Mouse (Mus musculus) kidney, adult 18-20 months (tissue): ENCODE measurements at regions not wholly inside any gene's neighbourhood (a gene's known extent, or its start where the extent isn't known, plus 50 kb on each side); places are given as distances from the start of the nearest gene placed in this dataset.

Experiments used
- DNase-seq: peaks from one replicate; pipeline ENCODE4 v3.0.0; 2021

DNA sequence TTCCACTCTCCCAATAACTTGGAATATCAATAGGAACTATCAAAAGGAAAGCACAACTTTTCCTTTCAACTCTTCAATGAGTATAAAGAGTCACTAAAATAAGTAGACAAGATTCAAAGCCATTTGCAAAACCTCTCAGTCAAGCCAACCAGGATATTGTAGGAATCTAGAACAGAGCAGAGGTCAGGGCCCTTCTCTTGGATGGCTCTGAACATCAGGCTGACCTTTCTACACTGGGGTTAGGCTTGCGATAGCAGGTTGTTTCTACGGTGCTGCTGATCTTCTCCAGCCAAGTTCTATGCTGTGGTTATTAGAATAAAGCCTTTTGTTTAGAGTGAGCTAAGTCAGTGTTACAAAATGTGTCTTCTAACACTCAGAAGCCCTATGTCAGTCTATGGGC, 658.6 kb downstream of the Ofcc1 start:
- DNase-seq, result no peak

DNA sequence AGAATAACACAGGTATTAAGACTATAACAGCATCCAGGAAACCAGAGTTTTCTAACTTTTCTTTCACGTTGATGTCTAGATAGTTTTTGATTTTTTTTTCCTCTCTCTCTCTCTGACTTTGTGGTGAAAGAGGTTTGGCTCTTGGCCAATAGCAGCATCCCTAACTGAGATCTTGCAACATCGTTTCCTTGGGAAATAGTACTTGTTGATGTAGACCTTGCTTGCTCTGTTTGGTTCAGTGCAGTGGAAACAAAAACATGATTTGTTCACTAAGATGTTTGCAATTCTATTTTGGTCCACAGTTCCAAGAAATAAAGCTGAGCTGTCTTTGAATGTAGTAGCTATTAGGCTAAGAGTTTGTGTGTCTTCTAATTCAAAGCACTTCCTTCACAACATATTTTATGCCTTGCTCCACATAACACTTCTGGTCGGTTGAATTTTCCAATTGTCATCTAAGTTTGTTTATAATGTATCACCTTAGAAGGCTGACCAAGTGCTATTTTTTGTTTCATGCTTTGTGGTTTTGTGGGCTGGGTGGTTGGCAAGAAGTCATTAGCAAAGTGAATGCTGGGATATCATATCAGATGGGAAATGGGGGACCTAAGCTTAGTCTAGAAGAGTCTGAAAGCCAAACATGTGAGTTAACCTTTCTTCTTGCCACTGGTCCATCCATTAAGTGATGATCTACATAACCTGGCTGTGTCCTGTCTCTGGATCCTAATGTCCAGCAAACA, 669.8 kb downstream of the Ofcc1 start:
- DNase-seq, result no peak

DNA sequence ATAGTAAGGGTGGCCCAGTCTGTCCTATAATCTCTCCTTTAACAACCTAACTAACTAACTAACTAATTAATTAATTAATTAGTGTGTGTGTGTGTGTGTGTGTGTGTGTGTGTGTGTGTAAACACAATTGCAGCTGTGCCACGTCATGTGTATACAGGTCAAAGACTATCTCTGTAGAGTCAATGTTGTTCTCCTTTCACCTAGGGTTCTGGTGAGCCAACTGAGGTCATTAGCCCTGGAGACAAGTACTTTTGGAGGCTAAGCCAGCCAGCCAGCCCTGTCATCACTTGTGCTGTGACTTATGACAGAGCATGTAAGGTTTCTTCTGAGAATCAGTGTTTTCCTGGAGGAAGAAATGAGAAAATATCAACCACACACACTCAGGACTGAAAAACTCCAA, 696.7 kb downstream of the Ofcc1 start:
- no peak for DNase-seq

DNA sequence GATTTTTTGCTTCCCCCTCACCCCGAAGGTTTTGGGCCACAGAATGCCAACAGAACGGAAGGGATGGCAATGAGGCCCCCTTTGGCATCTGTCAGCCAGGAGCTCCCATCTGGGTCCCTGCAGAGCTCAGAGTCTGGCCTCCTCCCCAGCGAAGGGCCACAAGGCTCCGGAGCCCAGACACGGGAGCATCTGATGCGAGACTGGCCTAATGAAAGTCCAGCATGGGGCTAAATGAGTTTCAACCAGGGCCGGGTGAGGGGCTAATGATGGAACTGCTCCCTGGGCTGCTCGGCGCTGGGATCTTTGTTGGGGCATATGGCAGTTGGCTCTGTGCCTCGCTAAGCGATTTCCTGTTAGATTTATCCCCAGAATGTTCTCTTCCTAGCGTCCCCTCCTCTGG, 688.8 kb upstream of the Slc35b3 start:
- DNase-seq, result no peak

DNA sequence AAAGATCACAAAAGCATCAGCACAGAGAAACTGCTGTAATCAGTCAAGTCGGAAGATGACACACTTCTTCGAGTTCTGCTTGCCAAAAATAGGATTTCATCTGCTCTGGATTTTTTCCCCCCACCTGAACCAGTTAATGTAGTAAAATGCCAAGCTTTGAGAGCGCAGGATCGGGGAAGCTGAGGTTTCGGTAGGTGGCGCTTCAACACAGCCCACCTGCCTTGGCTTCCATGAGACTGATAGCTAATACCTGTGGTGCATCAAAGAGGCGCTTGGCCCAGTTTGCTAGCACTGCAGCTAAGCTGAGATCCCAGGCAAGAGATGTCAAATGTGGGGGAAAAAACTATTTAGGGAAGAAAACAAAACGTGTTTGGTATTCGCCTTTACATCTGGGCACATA, 686.7 kb upstream of the Slc35b3 start:
- DNase-seq, result peak; percentile 40

DNA sequence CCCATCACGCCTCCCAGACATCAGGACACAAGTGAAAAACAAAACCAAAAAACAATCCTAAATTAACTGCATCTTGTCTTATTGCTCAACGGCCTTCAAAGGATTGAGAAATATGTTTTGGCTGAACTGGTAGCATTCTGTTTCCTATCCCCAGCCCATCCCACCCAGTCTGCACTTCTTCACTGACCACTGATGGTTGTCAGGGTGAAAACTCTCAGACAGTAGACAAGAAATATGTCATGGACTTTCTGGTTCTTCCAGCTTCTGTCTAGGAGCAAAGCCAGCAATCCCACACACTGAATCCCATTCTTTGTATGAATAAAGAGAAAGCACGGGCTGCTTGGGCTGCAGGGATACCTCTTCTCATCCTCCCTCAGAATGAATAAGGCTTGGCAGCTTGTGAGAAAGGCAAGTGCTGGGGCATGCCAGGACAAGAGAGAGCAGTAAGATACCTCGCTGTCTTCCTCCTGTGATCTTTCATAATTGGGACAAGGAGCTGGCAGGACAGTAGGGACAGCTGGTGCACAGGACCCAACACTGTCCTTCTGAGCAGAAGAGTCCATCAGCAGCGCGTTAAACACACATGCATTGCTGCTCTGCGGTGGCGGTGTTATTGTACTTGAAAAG, 670.9 kb upstream of the Slc35b3 start:
- DNase-seq, result no peak
